Mouse (Mus musculus) stomach, adult 2 months (tissue): Measurements from ENCODE around the gene Eif4enif1. TPM values are rescaled to one million over a fixed set of nuclear protein-coding genes. Genes with fewer than 3 reads are reported as not detected.

ENCODE experiments used
- polyA plus RNA-seq: library from polyadenylated mRNA; depleted of rRNA; stranded (reverse); fragments of >200 nt; gene quantifications from 2 replicates; pipeline ENCODE4 v1.2.3, GENCODE M21; 2012; rRNA removed

Gene Eif4enif1
- 14.2 and 20.6 TPM in 2 replicates for polyA plus RNA-seq

DNA sequence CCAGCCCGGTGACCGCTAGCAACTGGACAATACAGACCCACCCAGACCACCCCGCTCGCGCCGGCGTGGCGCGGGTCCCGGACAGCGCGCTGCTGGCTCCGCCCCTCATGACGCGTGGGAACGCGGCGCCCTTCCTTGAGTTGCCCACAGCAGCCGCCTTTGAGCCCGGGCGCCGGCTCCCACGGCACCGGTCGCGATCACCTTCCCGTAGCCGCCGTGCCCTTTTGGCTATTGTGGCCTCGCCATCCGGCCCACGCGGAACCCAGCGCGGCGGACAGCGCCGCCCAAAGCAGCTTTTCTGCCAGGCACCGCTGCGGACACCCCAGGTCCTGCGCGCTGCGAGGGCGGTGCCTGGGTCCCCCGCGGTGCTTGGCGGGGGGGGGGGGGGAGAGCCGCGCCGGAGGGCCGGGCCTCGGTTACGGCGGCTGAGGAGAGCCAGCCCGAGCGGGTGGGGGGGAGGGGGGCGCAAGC lies at the start of gene Eif4enif1:
Gene Eif4enif1, plus strand, starts transcription at position 162 of the 471 bp plus-strand sequence.

DNA sequence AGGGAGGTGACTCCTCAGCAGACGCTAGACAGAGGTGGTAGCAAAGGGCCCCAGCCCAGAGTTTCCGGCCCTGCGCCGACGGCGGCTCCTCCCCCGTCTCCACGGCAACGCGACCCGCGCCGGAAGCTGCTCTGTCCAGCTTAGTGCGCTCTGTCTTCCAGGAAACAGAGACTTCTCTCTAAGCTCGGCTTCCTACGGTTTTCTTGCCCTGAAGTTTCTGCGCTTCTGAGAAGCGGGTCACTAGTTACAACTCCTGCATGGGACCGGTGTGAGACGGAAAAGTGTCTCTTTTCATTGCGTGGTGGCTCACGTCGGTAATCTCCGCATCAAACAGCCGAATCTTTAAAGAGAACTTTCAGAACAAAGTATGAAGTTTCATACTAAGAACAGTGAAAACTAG lies 8.8 kb upstream of the Eif4enif1 start, which contains the start of gene Sfi1:
Gene Sfi1, minus strand, starts transcription at position 101 of the 400 bp plus-strand sequence.

DNA sequence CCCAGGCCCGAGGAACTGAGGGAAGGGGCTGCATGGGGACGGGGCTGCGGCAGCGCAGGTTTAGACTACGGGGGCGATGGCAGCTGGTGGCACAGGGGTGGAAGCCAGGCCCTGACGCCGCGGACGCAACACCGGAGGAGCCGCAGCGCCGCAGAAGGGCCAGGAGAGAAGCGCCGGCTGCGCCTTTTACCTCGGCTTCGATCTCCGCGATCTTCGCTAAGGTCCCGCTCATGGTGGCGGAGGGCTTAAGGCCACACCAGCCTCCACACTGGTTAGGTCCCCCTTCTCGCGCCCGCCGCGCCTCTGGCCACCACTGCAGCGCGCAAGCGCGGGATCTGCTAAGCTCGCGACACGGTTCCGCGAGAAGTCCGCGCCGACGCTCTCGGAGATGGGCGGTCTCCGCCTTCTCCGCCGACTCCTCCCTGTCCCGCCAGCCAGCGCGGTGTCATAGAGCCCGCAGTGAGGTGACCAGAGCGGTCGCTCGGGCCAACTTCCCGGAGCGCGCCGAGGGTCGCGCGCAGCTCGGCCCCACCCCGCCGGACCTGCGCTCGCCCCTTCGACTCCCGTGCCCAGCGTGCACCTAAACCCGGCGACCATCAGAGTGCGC lies 64.0 kb downstream of the Eif4enif1 start, which contains the start of gene Drg1:
Gene Drg1, minus strand, starts transcription at position 337 of the 607 bp plus-strand sequence.

DNA sequence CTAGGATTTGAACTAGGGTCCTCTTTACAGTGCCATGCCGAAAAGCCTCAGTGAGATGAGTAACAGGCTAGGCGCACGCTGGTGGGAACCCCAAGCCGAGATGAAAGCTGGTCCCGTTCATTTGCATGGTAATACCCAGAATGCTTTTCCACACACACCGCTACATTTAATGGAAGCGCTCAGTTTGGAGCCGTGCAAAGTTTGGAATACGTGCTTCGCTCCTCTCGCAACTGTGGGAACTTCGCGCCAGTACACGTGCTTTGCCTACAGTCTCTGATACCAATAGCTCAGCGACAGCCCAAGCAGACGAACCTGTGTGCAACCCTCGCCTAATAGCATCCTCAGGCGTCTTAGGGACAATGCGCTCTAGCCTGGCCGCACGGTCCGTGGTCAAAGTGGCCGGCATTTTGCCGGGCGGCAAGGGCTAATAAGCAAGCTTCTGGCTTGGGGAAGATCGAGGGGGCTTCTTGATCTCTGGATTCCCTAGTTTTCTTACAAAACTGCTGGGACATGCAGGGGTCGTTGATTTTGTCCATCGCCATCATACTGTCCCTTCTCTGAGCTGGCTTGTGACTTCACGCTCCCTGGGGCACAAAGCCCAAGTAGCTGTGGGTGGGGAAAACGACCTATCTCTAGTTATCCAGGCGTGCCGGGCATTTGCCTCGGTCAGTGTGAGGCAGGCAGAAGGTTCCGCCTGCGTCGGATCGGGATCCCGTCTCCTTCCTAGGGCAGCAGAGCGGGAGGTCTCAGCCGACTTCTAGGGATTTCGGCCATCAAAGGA lies 86.5 kb downstream of the Eif4enif1 start, which contains the start of gene Patz1:
Gene Patz1, plus strand, starts transcription at position 354 of the 781 bp plus-strand sequence.

Other genes starting within 250 kb of the Eif4enif1 start
- gene Sfi1, start 8.9 kb upstream of the Eif4enif1 start, polyA plus RNA-seq, result 9.0 and 11.0 TPM in 2 replicates
- gene Drg1, start 64.0 kb downstream of the Eif4enif1 start, polyA plus RNA-seq, result 1.5 and 3.1 TPM in 2 replicates
- gene Patz1, start 86.5 kb downstream of the Eif4enif1 start, polyA plus RNA-seq, result 8.1 and 12.0 TPM in 2 replicates
- 7.7 and 9.1 TPM in 2 replicates for gene Pik3ip1, start 128.0 kb downstream of the Eif4enif1 start, polyA plus RNA-seq
- gene Limk2, start 206.8 kb downstream of the Eif4enif1 start, polyA plus RNA-seq, result 53.7 and 55.5 TPM in 2 replicates
- gene Rnf185, start 250.0 kb downstream of the Eif4enif1 start, polyA plus RNA-seq, result 12.5 and 12.7 TPM in 2 replicates